Mouse (Mus musculus) hindbrain, embryonic 12.5 days (tissue): ENCODE data around the gene Thumpd1. TPM values are rescaled to one million over a fixed set of nuclear protein-coding genes. Genes with fewer than 3 reads are reported as not detected.
A peak's percentile ranks its signal among the peaks of the same experiment; 100 is the strongest.
"Not testable (repeated sequence)": the region's sequence is repeated elsewhere in the genome, so short reads cannot be mapped to it uniquely, and the experiment has no call there.

ENCODE experiments used
- ATAC-seq: fragments of 200-750 bp; cut with Nextera tagmentation; 2 replicates; pipeline ENCODE4 v1.8.0; 2017; ENCODE audit warnings: moderate TSS enrichment; ENCODE audit not compliant: low FRiP score
- H3K27ac ChIP-seq: fragments of 300-500 bp; sonication (generic); 2 replicates; pipeline ENCODE4 v1.5.1; 2016; ENCODE audit warnings: mild to moderate bottlenecking
- H3K27me3 ChIP-seq: fragments of 300-500 bp; sonication (generic); 2 replicates; pipeline ENCODE4 v1.6.1; 2016; ENCODE audit warnings: mild to moderate bottlenecking
- H3K36me3 ChIP-seq: fragments of 300-500 bp; sonication (generic); 2 replicates; pipeline ENCODE4 v1.6.1; 2016; ENCODE audit warnings: mild to moderate bottlenecking
- H3K4me1 ChIP-seq: fragments of 300-500 bp; sonication (generic); 2 replicates; pipeline ENCODE4 v1.6.1; 2016
- H3K4me2 ChIP-seq: fragments of 300-500 bp; sonication (generic); replicated peaks from 2 replicates; pipeline ENCODE4 v1.6.1; 2016; ENCODE audit warnings: mild to moderate bottlenecking
- H3K4me3 ChIP-seq: fragments of 300-500 bp; sonication (generic); 2 replicates; pipeline ENCODE4 v1.5.1; 2016; ENCODE audit warnings: mild to moderate bottlenecking
- H3K9ac ChIP-seq: fragments of 300-500 bp; sonication (generic); 2 replicates; pipeline ENCODE4 v1.6.1; 2016; ENCODE audit warnings: mild to moderate bottlenecking, moderate library complexity
- H3K9me3 ChIP-seq: fragments of 300-500 bp; sonication (generic); replicated peaks from 2 replicates; pipeline ENCODE4 v1.6.1; 2016; ENCODE audit warnings: mild to moderate bottlenecking
- WGBS: fragments of 180-500 bp; shearing (Covaris S2); methylation state at CpG from one replicate; pipeline ENCODE4 v1.1.7; 2016; 5-methylcytosine and 5-hydroxymethylcytosine counted together
- polyA plus RNA-seq: library from polyadenylated mRNA; unstranded; fragments of >200 nt; fragmentation: Nextera tagmentation; extraction: Ambion mirVana; gene quantifications from 2 replicates; pipeline ENCODE4 v1.2.1, GENCODE M21; 2016

The Thumpd1 gene
- polyA plus RNA-seq: 87.7 and 91.2 TPM in 2 replicates

- H3K9ac ChIP-seq: peak within 1 kb of the TSS; percentile 75
- peaks cover 3% of the 10 kb centered on the region; the same call in 1 of the 2 replicates for H3K27me3 ChIP-seq
- peak; percentile 96 for ATAC-seq
- peaks cover 32% of the 10 kb centered on the region for H3K36me3 ChIP-seq
- H3K4me3 ChIP-seq: peak within 1 kb of the TSS; percentile 72
- H3K4me2 ChIP-seq: peak within 1 kb of the TSS; percentile 79
- no peaks in the 10 kb centered on the region for H3K9me3 ChIP-seq
- H3K4me1 ChIP-seq: peaks cover 15% of the 10 kb centered on the region
- under 1% methylated on average over 60 of the region's 60 CpGs for WGBS
- H3K27ac ChIP-seq: peak within 1 kb of the TSS; percentile 55
Observed at GRCm38 (mm10) chr7:119720253-119720946, at the start of gene Thumpd1. Gene Thumpd1 (minus strand): TSS chr7:119720798.

GRCm38 (mm10) chr7:119769895-119770294, 49.3 kb upstream of the Thumpd1 start:
- WGBS: 94% methylated on average over 8 of the region's 8 CpGs
- no peaks in the 10 kb centered on the region for H3K36me3 ChIP-seq
- no peaks in the 10 kb centered on the region for H3K27me3 ChIP-seq
- no peak overlapping the region for H3K9ac ChIP-seq
- H3K4me2 ChIP-seq: no peak overlapping the region
- no peak overlapping the region for H3K27ac ChIP-seq
- no peak overlapping the region for H3K4me3 ChIP-seq
- no peaks in the 10 kb centered on the region for H3K4me1 ChIP-seq
- H3K9me3 ChIP-seq: no peaks in the 10 kb centered on the region
- ATAC-seq: no peak

- no peak overlapping the region for H3K27ac ChIP-seq
- H3K36me3 ChIP-seq: no peaks in the 10 kb centered on the region
- WGBS: 90% methylated on average over 6 of the region's 6 CpGs
- H3K9me3 ChIP-seq: no peaks in the 10 kb centered on the region
- H3K9ac ChIP-seq: no peak overlapping the region
- no peaks in the 10 kb centered on the region for H3K4me1 ChIP-seq
- ATAC-seq: no peak
- no peak overlapping the region for H3K4me3 ChIP-seq
- no peaks in the 10 kb centered on the region for H3K27me3 ChIP-seq
- H3K4me2 ChIP-seq: no peak overlapping the region
Observed at GRCm38 (mm10) chr7:119766996-119767395, 46.4 kb upstream of the Thumpd1 start.

GRCm38 (mm10) chr7:119764377-119764776, 43.8 kb upstream of the Thumpd1 start:
- H3K27ac ChIP-seq: no peak overlapping the region
- no peaks in the 10 kb centered on the region for H3K9me3 ChIP-seq
- no peaks in the 10 kb centered on the region for H3K27me3 ChIP-seq
- H3K4me1 ChIP-seq: no peaks in the 10 kb centered on the region
- H3K9ac ChIP-seq: no peak overlapping the region
- 93% methylated on average over 3 of the region's 3 CpGs for WGBS
- H3K4me2 ChIP-seq: no peak overlapping the region
- ATAC-seq: no peak
- H3K36me3 ChIP-seq: no peaks in the 10 kb centered on the region
- no peak overlapping the region for H3K4me3 ChIP-seq

- WGBS: 77% methylated on average over 4 of the region's 4 CpGs
- Histone ChIP-seq H3K9ac (no peak overlapping the region), H3K4me2 (no peak overlapping the region), H3K36me3 (no peaks in the 10 kb centered on the region), H3K4me3 (no peak overlapping the region), H3K27ac (no peak overlapping the region), H3K4me1 (no peaks in the 10 kb centered on the region), H3K27me3 (no peaks in the 10 kb centered on the region), H3K9me3 (no peaks in the 10 kb centered on the region)
- no peak for ATAC-seq
Observed at GRCm38 (mm10) chr7:119762166-119762697, 41.6 kb upstream of the Thumpd1 start.

- H3K27ac ChIP-seq: no peak within 1 kb of the TSS
- no peak for ATAC-seq
- H3K4me1 ChIP-seq: no peaks in the 10 kb centered on the region
- no peak within 1 kb of the TSS for H3K9ac ChIP-seq
- WGBS: 83% methylated on average over 11 of the region's 11 CpGs
- no peaks in the 10 kb centered on the region for H3K9me3 ChIP-seq
- no peak within 1 kb of the TSS for H3K4me3 ChIP-seq
- H3K4me2 ChIP-seq: no peak within 1 kb of the TSS
- H3K27me3 ChIP-seq: no peaks in the 10 kb centered on the region
- H3K36me3 ChIP-seq: no peaks in the 10 kb centered on the region
Observed at GRCm38 (mm10) chr7:119760527-119760951, 39.9 kb upstream of the Thumpd1 start, which contains the start of gene Acsm3. Gene Acsm3 (plus strand): TSS chr7:119760923.

- no peak for ATAC-seq
- WGBS: 92% methylated on average over 1 of the region's 1 CpGs
Observed at GRCm38 (mm10) chr7:119753696-119754095, 33.1 kb upstream of the Thumpd1 start.

GRCm38 (mm10) chr7:119749942-119750341, 29.3 kb upstream of the Thumpd1 start:
- 71% methylated on average over 2 of the region's 2 CpGs for WGBS

More at GRCm38 (mm10) chr7:119753696-119754095, 33.1 kb upstream of the Thumpd1 start:
- Histone ChIP-seq H3K27me3 (no peaks in the 10 kb centered on the region), H3K27ac (no peak overlapping the region), H3K4me2 (no peak overlapping the region), H3K9ac (no peak overlapping the region), H3K4me1 (no peaks in the 10 kb centered on the region), H3K36me3 (no peaks in the 10 kb centered on the region), H3K9me3 (no peaks in the 10 kb centered on the region), H3K4me3 (no peak overlapping the region)

GRCm38 (mm10) chr7:119748761-119749160, 28.2 kb upstream of the Thumpd1 start:
- H3K27me3 ChIP-seq: peaks cover 8% of the 10 kb centered on the region; the same call in 1 of the 2 replicates
- ATAC-seq: no peak
- H3K36me3 ChIP-seq: no peaks in the 10 kb centered on the region
- WGBS: 68% methylated on average over 1 of the region's 2 CpGs
- no peak overlapping the region for H3K9ac ChIP-seq
- 0 out of 2 replicates have a peak, but pooled peaks cover 4% of the 10 kb centered on the region for H3K4me1 ChIP-seq
- no peak overlapping the region for H3K4me2 ChIP-seq
- H3K9me3 ChIP-seq: no peaks in the 10 kb centered on the region
- H3K27ac ChIP-seq: no peak overlapping the region
- no peak overlapping the region for H3K4me3 ChIP-seq

More at GRCm38 (mm10) chr7:119749942-119750341, 29.3 kb upstream of the Thumpd1 start:
- no peaks in the 10 kb centered on the region for H3K9me3 ChIP-seq
- no peak overlapping the region for H3K4me2 ChIP-seq
- no peaks in the 10 kb centered on the region for H3K27me3 ChIP-seq
- H3K36me3 ChIP-seq: no peaks in the 10 kb centered on the region
- no peak for ATAC-seq
- H3K4me3 ChIP-seq: no peak overlapping the region
- H3K4me1 ChIP-seq: no peaks in the 10 kb centered on the region
- H3K9ac ChIP-seq: no peak overlapping the region
- H3K27ac ChIP-seq: no peak overlapping the region

GRCm38 (mm10) chr7:119745869-119746268, 25.3 kb upstream of the Thumpd1 start:
- no peak overlapping the region for H3K9ac ChIP-seq
- no peak for ATAC-seq
- H3K27ac ChIP-seq: no peak overlapping the region
- H3K27me3 ChIP-seq: peaks cover 8% of the 10 kb centered on the region; the same call in 1 of the 2 replicates
- H3K4me1 ChIP-seq: 0 out of 2 replicates have a peak, but pooled peaks cover 4% of the 10 kb centered on the region
- 98% methylated on average over 1 of the region's 1 CpGs for WGBS
- no peak overlapping the region for H3K4me2 ChIP-seq
- no peaks in the 10 kb centered on the region for H3K9me3 ChIP-seq
- H3K4me3 ChIP-seq: no peak overlapping the region
- H3K36me3 ChIP-seq: no peaks in the 10 kb centered on the region

GRCm38 (mm10) chr7:119744321-119744720, 23.7 kb upstream of the Thumpd1 start:
- Histone ChIP-seq H3K9ac (no peak overlapping the region), H3K36me3 (no peaks in the 10 kb centered on the region), H3K4me2 (peak overlapping the region; percentile 43), H3K27ac (no peak overlapping the region), H3K27me3 (peaks cover 8% of the 10 kb centered on the region; the same call in 1 of the 2 replicates), H3K4me3 (peak overlapping the region; percentile 16; the same call in 1 of the 2 replicates), H3K4me1 (0 out of 2 replicates have a peak, but pooled peaks cover 4% of the 10 kb centered on the region), H3K9me3 (no peaks in the 10 kb centered on the region)
- 5% methylated on average over 34 of the region's 34 CpGs for WGBS
- ATAC-seq: no peak

GRCm38 (mm10) chr7:119739798-119740468, 19.3 kb upstream of the Thumpd1 start:
- Histone ChIP-seq H3K4me2 (peak overlapping the region; percentile 50), H3K4me3 (peak overlapping the region; percentile 40), H3K9ac (peak overlapping the region; percentile 57)
- not testable (repeated sequence) for H3K36me3 ChIP-seq, H3K4me1 ChIP-seq, H3K9me3 ChIP-seq, H3K27ac ChIP-seq, H3K27me3 ChIP-seq
- WGBS: 4% methylated on average over 27 of the region's 44 CpGs
- ATAC-seq: peak; percentile 52
